Mouse (Mus musculus): ENCODE measurements around the gene Mob3b. TPM values are rescaled to one million over a fixed set of nuclear protein-coding genes. Genes with fewer than 3 reads are reported as not detected.

Mob3b gene
- total RNA-seq, 2 experiments from 2014 or later = 32.8 to 36.2 TPM

DNA sequence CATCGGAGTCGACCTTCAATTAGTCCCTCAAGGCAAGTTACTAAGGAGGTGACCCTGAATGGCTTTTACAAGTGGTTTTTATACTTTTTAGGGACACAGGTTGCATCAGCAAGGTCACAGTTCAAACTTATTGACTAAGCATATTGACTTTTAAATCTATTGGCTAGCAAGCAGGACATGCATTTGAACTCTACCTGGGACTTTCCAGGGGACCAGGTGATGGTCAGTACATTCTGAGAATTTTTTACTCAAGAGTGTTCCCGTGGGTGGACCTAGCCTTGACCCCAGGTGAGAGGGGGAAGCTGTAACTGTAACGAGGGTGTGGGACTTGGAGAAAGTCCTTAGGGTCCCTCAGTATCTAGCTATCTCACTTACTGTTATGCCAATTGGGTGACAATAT, 256.1 kb downstream of the Mob3b start:
- DNase-seq (ENCODE audit: low spot score in 2 of 2) = no peak

DNA sequence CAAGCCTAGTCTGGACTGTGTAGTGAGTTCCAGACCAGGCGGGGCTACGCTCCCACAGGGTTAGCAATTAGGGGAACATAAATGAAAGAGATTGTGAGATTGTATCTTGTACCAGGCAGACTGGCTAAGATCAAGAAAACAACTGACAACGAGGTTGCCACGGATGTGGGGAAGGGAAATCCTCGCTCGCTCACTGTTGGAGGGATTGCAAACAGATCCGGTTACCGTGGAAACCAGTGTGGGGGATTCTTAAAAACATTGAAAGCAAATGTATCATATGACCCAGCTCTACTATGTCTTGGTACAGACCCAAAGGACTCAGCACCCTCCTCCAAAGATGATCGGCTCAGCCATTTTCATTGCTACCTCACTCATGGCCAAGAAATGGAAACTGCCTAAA, 257.1 kb downstream of the Mob3b start:
- DNase-seq (ENCODE audit: low spot score in 2 of 2) = no peak

DNA sequence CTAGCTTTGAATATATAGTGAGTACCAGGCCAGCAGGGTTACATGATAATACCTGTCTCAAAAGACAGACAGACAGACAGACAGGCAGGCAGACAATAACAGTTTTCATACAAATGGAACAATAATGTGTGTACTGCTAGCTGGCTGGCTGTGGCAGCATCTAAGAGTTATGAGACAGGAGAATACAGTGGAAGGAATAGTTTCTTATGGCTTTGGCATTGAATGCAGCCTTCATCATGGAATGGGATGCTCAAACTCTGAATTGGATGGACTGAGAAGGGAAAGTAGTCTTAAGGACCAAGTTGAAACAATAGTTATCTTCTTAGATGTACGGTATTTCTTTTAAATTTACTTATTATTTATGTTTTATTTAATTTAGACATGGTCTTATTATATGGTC, 258.0 kb downstream of the Mob3b start:
- DNase-seq (ENCODE audit: low spot score in 2 of 2) = no peak

Other genes starting within 250 kb of the Mob3b start
- gene Ifnk, start 5.4 kb downstream of the Mob3b start, total RNA-seq (2021) = not detected
- 10 to 100 TPM; 17.9 to 19.9 TPM for gene C9orf72, start 68.7 kb upstream of the Mob3b start, total RNA-seq (2021)